Mouse (Mus musculus): ENCODE measurements around the gene Erg28.
A peak's percentile ranks its signal among the peaks of the same experiment; 100 is the strongest.

The Erg28 gene

DNA sequence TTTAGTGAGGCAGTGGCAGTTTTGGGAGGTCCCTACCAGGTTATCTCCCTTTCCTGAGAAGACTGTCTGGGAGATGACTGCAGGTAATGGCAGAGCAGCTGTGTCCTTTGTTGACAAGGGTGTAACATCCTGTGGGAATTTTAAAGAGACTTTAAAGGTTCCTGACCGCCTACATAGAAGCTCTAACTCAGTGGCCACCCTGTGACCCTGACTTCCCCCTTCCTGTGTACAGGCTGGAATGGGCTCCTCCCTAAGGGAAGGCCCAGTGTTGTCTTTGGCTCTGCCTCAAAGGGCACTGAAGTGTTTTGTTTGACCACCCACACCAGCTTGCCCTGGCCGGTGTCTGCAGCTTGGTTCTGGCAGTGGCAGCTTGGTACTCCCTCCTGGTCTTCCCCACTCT is 10.8 kb downstream of the Erg28 start:
- DNase-seq (ENCODE audit: low read depth, low spot score) = no peak

DNA sequence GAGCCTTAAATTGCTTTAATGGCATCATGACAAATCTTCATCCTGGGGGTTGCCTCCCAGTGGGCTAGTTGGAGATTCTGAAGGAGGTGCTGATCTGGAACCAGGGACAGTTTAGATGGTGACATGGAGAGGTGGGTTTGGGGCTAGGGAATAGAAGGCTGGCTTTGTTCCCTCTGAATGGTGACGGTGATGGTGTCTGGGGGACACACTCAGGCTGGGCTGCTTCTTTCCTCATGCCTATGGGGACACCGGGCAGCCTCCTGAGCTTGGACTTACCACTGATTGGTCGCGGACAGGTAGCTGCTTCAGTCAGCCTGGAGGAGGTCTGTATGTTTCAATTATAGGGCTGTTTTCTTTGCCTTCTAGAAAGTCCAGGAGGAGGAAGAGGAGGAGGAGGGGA is 12.7 kb downstream of the Erg28 start:
- no peak for DNase-seq (ENCODE audit: low read depth, low spot score)

DNA sequence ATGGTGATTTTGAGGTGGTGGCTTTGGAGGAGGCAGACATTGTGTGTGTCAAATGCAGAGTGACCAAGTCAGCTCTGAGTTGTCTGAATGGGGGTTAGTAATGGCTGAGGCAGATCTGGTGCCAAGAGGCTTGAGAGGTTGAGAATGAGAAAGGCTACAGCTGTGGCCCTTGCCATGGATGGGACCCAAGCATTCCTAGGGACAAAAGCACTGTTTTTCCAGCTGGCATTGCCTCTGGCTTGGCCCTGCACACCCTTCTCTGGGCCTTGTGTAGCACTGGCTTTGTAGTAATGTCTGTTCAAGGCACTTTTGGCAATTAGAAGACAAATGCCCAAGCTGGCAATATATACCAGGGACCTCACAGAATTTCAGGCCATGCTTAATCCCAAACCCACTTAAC is 13.4 kb downstream of the Erg28 start:
- no peak for DNase-seq (ENCODE audit: low read depth, low spot score)

DNA sequence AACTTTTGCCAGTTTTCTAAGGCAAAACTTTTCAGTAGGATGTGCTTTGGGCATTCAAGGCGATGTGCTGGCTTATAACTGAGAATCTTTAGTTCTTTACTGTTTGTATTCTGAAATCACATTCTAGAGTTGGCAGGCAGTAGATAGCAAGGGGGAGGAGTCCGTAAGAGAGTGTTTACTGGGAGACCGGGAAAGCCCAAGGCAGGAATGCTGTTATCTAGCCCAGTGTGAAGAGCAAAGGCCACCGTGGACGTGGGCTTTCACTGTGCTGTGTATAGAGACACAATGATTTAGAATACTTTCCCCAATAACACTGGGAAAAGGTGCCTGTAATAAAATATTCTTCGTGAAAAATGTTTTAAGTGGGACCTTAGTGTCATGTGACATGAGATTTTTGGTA is 14.6 kb downstream of the Erg28 start:
- DNase-seq (ENCODE audit: low read depth, low spot score) = no peak

DNA sequence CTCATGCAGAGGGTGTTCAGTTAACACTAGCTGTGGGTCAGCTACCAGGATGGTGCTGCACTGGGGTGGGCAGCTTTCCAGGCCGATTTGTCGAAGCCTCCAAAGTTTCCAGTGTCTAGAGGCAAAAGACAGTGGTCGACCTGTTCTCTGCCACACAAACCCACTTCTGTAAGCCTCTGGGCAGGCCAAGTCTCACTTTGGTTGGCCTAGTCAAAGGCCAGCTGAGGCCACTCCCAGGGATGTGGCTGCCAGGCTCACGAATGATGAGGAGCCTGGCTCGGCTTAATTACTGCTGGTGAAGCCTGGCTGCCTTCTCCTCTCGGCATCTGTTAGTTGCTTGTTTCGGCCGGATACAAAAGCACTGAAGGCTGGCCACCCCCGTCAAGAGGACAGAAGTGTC is 24.3 kb downstream of the Erg28 start:
- no peak for DNase-seq (ENCODE audit: low read depth, low spot score)

DNA sequence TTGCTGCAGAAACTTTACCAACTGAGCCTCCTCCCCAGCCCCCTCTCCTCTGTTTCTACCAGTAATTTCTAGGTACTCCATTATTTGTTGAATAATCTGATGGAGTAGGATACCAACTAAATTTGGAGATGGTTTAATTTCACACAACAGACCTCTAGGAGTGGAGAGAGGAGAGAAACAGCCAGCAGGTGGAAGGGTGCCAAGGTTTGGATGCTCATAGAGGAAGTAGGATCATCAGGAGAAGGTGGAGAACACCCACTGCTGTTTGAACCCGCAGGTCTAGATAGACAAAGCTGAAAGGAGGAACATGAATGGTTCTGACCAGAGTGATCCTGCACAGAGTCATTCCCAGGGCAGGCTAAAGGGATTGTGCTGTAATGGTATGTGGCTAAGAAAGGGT is 28.8 kb downstream of the Erg28 start:
- no peak for DNase-seq (ENCODE audit: low read depth, low spot score)

DNA sequence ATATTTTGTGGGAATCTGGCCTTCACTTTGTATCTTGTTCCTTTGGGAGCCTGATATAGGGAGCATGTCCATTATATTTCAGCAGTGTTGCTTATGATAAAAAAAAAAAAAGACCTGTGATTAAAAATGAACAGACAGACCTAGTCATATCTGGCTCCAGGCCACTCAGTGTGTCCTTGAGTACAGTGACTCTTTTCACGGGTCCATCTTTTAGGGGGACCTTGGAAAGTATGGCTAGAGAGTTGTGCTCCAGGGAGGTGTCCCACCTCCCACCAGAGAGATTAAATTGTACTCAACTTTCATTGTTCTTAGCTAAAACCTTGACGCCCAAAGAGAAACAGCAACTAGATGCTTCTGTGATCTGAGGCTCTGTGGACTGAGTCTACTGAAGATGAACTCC is 30.3 kb downstream of the Erg28 start:
- DNase-seq (ENCODE audit: low read depth, low spot score) = no peak

DNA sequence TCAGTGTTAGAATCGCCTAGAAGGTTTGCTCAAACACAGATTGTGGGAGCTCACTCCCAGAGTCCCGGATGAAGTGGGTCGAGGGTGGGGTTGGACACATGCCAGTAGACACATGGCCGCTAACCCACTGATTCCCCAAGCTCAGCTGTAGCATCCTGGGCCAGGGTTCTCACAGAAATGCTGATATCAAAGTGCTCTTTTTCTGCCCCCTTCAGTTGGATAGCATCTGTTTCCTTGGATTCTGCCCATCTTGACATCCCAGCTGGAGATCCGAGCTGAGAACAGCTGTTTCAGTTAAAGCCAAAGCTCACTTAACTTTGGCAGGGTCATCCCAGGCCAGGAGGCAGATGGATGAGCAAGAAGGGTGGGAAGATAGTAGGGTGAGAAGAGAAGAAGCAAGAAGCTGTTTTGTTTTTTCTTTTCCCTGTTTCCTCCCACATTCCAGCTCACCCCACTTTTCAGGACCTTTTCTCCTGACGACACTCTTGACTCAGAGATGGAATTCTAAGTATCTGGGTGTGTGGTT is 31.5 kb downstream of the Erg28 start:
- DNase-seq (ENCODE audit: low read depth, low spot score) = peak; percentile 45

DNA sequence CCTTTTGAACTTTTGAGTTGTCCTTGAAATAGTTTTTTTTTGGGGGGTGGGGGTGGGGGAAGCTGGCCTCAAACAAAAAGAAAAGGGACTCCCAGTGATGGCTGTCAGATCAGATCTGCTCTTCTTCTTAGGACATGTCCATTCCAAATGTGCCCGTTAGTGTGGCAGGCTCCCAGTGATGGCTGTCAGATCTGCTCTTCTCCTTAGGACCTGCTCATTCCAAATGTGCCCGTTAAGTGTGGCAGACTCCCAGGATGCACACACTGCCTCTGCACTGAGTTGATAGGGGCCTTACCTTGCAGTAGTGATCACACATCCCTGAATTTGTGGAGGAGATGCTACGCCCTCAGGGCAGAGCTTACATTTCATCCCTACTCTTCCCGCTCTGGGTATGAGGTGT is 32.2 kb downstream of the Erg28 start:
- DNase-seq (ENCODE audit: low read depth, low spot score) = no peak

DNA sequence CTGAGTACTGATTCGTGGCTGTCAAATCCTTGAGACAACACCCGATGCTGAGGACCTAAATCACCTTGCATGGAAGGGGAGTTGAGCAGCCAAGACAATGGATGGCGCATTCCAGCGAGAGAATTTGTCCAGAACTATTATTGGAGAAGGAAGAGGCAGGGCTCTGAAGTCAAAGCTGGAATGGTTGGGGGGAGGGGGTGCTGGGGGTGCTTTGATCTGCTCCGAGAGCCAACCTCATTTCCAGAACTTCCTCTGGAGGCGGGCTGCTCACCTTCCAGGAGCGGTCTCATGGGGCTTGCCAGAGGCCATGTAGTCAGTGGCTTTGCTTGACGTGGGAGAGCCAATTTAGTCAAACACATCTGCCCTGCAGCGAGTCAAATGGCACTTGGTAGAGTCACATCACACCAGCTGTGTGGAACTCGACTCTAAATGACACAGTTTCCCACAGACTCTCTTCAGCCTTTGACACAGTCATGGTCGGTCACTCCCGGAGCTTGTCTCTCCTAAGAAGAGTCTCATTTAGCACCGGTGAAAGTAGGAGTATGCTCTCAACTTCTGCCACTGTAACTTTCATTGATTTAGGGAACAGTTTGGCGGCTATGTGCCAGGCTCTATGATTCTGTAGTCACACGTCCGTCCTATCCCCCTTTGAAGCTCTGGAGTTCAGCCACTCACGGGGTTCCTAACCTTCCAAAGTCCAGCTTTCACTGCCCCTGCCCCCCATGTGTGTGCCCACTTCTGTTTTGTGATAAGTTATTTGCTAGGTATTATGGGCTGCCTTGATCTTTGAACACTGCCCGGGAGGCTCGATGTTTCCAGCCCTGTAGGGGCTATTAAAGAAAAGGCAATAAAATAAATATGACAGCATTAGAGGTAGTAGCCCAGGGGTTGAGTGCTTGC is 39.2 kb downstream of the Erg28 start:
- no peak for DNase-seq (ENCODE audit: low read depth, low spot score)

DNA sequence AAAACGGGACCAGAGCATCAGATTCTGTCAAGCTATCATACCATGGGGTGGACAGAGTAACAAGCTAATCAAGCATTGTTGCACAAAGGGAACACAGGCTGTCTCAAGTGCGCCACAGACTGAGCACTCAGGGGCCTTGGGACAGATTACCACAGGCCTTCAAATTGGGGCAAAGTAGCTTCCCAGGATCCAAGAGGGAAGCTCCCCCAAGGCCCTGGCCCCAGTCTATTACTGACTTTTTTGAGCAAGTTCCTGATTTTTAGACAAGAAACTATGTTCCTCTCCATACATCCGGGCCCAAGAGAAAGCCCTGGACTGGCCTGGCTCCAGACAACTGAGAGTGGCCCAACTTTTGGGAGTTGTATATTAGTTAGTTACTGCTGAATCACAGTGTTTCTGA is 42.7 kb downstream of the Erg28 start:
- DNase-seq (ENCODE audit: low read depth, low spot score) = no peak

DNA sequence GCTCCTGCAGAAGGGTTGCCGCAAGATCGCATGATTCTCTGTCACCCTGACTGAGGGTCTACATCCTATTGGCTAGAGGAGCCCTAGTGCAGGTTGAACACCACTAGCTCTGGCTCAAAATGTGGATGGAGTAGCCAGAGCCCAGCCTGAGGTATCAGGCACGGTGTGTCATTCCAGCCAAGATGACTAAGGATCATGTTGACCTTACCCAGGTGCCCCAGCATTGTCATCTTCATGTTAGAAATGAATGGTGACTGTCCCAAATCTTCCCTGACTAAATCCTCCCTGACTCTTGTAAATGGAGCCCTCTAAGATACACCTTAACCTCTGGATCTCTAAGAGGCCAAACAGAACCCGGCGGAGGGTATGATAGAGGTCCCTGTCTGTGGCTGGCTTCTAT is 44.6 kb downstream of the Erg28 start:
- no peak for DNase-seq (ENCODE audit: low read depth, low spot score)

DNA sequence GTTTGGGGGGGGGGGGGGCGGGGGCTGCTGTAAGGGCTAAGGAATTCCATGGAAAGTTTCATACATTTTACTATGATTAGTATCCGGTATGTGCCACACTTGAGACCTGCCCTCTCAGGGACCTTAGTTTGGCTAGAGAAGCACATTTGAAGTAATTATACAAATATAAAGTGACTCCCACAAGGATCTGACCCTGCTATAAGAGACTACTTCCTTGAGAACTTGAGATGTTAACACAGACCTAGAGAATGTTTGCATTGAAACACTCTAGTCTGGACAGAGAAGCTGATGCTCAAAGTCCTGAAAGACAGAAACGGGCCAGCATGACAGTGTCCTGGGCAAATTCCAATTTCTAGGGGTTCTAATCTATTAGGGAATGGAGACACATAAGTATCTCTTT is 45.4 kb downstream of the Erg28 start:
- DNase-seq (ENCODE audit: low read depth, low spot score) = no peak

DNA sequence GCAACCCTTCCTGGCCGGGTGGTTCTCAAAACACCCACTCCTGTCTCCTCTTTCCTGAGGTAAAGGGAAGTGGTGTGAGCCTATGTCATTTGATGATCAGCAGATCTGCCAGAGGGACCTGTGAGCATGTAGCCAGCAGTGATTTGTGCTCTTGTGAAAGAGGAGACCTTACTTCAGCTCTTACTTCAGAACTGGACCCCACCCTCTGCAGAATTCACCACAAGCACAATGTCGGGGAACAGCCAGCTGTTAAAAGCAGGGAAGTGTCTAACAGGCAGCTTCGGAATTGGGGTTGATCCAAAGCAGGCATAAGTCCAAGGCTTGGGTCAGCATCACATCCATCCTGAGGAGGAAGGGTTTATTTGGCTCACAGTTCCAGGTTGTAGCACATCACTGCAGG is 53.0 kb downstream of the Erg28 start:
- no peak for DNase-seq (ENCODE audit: low read depth, low spot score)

DNA sequence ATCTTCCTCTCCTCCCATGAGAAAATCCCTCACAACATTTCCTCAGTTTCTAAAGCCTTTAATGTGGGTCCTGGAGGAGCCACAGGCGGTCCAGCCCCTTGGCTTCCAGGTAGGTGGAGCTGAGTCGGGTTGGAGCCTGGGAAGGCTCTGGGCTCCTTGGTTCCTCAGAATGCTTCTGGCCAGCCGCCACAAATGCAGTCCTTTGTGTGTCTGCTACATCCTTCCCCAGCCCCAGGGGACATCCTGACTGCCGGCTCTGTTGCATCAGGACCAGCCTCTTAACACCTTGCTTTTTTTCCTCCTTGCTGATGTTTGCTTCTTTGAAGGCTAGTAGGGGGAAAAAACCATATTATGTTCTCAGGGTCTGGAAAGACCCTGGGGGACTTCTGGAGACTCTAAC is 56.6 kb downstream of the Erg28 start:
- DNase-seq (ENCODE audit: low read depth, low spot score) = no peak

DNA sequence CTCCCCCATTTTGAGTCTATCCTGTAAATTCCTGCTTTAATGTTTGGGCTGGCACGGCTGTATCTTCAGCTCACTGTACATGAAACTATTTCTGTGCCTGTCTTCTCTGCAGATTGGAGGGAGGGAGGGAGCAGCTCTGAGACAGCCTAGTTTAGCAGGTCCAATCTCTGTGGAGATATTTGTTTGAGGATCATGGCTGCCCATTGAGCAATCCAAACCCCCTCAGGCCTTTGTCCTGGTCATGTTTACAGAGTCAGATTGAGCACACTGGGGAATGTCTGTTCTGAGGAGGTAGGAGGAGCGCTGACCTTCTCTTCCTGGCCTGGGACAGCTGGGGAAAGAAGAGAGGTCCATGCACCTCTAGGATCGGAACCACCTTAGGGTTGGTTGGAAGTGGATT is 58.1 kb downstream of the Erg28 start:
- DNase-seq (ENCODE audit: low read depth, low spot score) = no peak

All from telencephalon, adult 2 months (tissue).